Mouse (Mus musculus): ENCODE data around the gene Fabp3. TPM values are rescaled to one million over a fixed set of nuclear protein-coding genes. Genes with fewer than 3 reads are reported as not detected.

Gene Fabp3
- total and polyA plus RNA-seq, 3 experiments, result 0.60 TPM; not detected in 2

GRCm38 (mm10) chr4:130292271-130292670, 16.1 kb upstream of the Fabp3 start:
- no peak overlapping the region for H3K9ac ChIP-seq (ENCODE audit: control insufficient read depth, low read depth, low read length, poor library complexity, severe bottlenecking)
- H3K27me3 ChIP-seq (ENCODE audit: control insufficient read depth in 1 of 2, insufficient read depth in 2 of 2, low read length in 2 of 2), result peaks cover 2 to 4% of the 10 kb centered on the region in 2 experiments; a peak in 2 of 4 replicates
- H3K4me3 ChIP-seq (ENCODE audit: control insufficient read depth in 1 of 2, insufficient read depth in 1 of 2, low read depth in 2 of 2, low read length in 2 of 2), result no peak overlapping the region
- no peak overlapping the region for H3K27ac ChIP-seq (ENCODE audit: control insufficient read depth, low read depth, low read length)
- peak; percentile 80 for DNase-seq (ENCODE audit: low read depth, low spot score)
- no peaks in the 10 kb centered on the region for H3K9me3 ChIP-seq (replicated peaks; ENCODE audit: insufficient read depth, low read length)
- peaks cover 10 to 11% of the 10 kb centered on the region in 2 experiments for H3K4me1 ChIP-seq (ENCODE audit: control insufficient read depth in 1 of 2, insufficient read depth in 2 of 2, low read length in 2 of 2)
- no peaks in the 10 kb centered on the region for H3K79me2 ChIP-seq (ENCODE audit: control insufficient read depth, insufficient read depth, low read length, poor library complexity)
- peaks cover 0 to 5% of the 10 kb centered on the region in 2 experiments; a peak in 2 of 4 replicates for H3K36me3 ChIP-seq (ENCODE audit: control insufficient read depth in 1 of 2, insufficient read depth in 2 of 2, low read length in 2 of 2)
- TF ChIP-seq SIN3A (IDR thresholded peaks at IDR 0.05; ENCODE audit: low read length) (0 out of 2 replicates have a peak, but pooled peaks have one; percentile 27), CTCF (IDR thresholded peaks at IDR 0.05 in 2 of 3, conservative IDR thresholded peaks at IDR 0.05 in 1 of 3; ENCODE audit: control insufficient read depth in 1 of 3, insufficient read depth in 1 of 3, low read depth in 2 of 3, low read length in 3 of 3, poor library complexity in 1 of 3, severe bottlenecking in 1 of 3) (peak; percentile 94 to 97 (median 96)), CHD2 (IDR thresholded peaks at IDR 0.05; ENCODE audit: low read length) (no peak), MYC (IDR thresholded peaks at IDR 0.05; ENCODE audit: low read depth, low read length) (no peak), CHD1 (IDR thresholded peaks at IDR 0.05; ENCODE audit: low read depth, low read length) (no peak), ZKSCAN1 (IDR thresholded peaks at IDR 0.05; ENCODE audit: low read depth, low read length) (no peak), TBP (IDR thresholded peaks at IDR 0.05; ENCODE audit: low read depth, low read length) (0 out of 2 replicates have a peak, but pooled peaks have one; percentile 15), UBTF (IDR thresholded peaks at IDR 0.05; ENCODE audit: borderline replicate concordance, insufficient read depth, low read depth, low read length) (no peak), ZC3H11A (IDR thresholded peaks at IDR 0.05; ENCODE audit: low read depth, low read length) (peak; percentile 71), GABPA (IDR thresholded peaks at IDR 0.05; ENCODE audit: low read depth, low read length) (no peak), POLR2AphosphoS2 (IDR thresholded peaks at IDR 0.05; ENCODE audit: low read length) (no peak), GATA1 (IDR thresholded peaks at IDR 0.05; ENCODE audit: low read depth, low read length) (no peak), RAD21 (IDR thresholded peaks at IDR 0.05; ENCODE audit: low read depth, low read length) (peak; percentile 85), RCOR1 (IDR thresholded peaks at IDR 0.05; ENCODE audit: low read depth, low read length) (no peak), KAT2A (conservative IDR thresholded peaks at IDR 0.05; ENCODE audit: low read depth, low read length) (no peak), TAL1 (IDR thresholded peaks at IDR 0.05; ENCODE audit: low read length) (no peak), USF2 (IDR thresholded peaks at IDR 0.05; ENCODE audit: borderline replicate concordance in 1 of 2, insufficient read depth in 1 of 2, low read depth in 1 of 2, low read length in 2 of 2) (no peak), HCFC1 (IDR thresholded peaks at IDR 0.05; ENCODE audit: low read depth, low read length) (no peak), MAFK (IDR thresholded peaks at IDR 0.05; ENCODE audit: borderline replicate concordance, low read depth, low read length) (no peak), USF1 (IDR thresholded peaks at IDR 0.05; ENCODE audit: low read depth, low read length) (no peak), POLR2A (IDR thresholded peaks at IDR 0.05; ENCODE audit: control insufficient read depth in 1 of 2, insufficient read depth in 1 of 2, low read depth in 1 of 2, low read length in 2 of 2, poor library complexity in 1 of 2) (no peak), SMC3 (IDR thresholded peaks at IDR 0.05; ENCODE audit: low read depth, low read length) (peak; percentile 87), ZMIZ1 (IDR thresholded peaks at IDR 0.05; ENCODE audit: low read depth, low read length) (no peak)
